Mouse (Mus musculus) bone marrow macrophage, adult 2 months (primary cell): Measurements from ENCODE around the gene Zfc3h1. TPM values are rescaled to one million over a fixed set of nuclear protein-coding genes. Genes with fewer than 3 reads are reported as not detected.
A peak's percentile ranks its signal among the peaks of the same experiment; 100 is the strongest.

Experiments used
- H3K27ac ChIP-seq: 2 replicates; pipeline ENCODE4 v1.5.1; 2012; ENCODE audit warnings: low read depth, low read length; ENCODE audit not compliant: insufficient read depth
- H3K4me1 ChIP-seq: 2 replicates; pipeline ENCODE4 v1.6.1; 2012; ENCODE audit warnings: low read length; ENCODE audit not compliant: control insufficient read depth, insufficient read depth
- H3K4me3 ChIP-seq: 2 replicates; pipeline ENCODE4 v1.5.1; 2012; ENCODE audit warnings: mild to moderate bottlenecking, low read length, moderate library complexity; ENCODE audit not compliant: insufficient read depth
- CTCF ChIP-seq: IDR thresholded peaks from 2 replicates; pipeline ENCODE4 v1.5.1; 2012; ENCODE audit warnings: low read depth, mild to moderate bottlenecking, low read length, moderate library complexity
- POLR2A ChIP-seq: IDR thresholded peaks from 2 replicates; pipeline ENCODE4 v1.6.1; 2012; ENCODE audit warnings: mild to moderate bottlenecking, low read depth, low read length, borderline replicate concordance
- polyA plus RNA-seq: library from polyadenylated mRNA; stranded (reverse); fragments of >200 nt; gene quantifications from 2 replicates; pipeline ENCODE4 v1.2.4, GENCODE M21; 2012; ENCODE audit not compliant: missing spikeins, insufficient read depth, insufficient read length

Gene Zfc3h1
- polyA plus RNA-seq, 1 experiment = 91.6 TPM

DNA sequence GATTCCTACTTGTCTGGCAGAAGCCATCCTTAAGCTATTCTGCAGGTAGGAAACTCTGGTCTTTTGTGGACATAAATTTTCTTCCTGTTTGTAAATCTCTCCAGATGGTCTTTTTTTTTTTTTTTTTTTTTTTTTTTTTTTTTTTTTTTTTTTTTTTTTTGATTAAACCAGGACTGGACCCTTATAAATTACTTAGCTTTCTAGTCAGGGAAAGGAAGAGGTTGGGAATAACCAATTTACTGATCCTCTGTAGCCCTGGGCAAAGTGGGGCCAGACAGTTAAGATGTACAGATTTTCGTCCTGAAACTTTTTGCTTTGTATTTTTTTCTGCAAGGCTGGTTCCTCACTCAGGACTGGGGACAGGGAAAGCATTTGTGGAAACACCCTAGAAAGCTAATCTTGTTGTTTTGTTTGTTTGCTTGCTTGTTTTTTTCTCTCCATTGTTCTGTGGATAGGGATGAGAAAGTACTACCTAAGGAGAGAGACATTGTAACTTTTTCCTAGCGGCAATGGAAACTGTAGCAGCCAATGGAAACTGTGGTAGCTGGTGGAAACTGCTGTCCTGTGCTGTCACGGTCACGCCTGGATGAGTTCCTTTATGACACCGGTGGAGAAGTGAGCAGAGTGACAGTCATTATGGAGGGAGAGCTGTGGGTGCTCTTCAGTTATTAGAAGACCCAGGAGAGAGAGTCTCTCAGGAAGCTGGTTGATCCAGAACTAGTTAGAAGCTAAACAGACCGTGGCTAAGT is 88.6 kb downstream of the Zfc3h1 start:
- TF ChIP-seq CTCF = no peak
- no peaks in the 10 kb centered on the region for H3K4me1 ChIP-seq

DNA sequence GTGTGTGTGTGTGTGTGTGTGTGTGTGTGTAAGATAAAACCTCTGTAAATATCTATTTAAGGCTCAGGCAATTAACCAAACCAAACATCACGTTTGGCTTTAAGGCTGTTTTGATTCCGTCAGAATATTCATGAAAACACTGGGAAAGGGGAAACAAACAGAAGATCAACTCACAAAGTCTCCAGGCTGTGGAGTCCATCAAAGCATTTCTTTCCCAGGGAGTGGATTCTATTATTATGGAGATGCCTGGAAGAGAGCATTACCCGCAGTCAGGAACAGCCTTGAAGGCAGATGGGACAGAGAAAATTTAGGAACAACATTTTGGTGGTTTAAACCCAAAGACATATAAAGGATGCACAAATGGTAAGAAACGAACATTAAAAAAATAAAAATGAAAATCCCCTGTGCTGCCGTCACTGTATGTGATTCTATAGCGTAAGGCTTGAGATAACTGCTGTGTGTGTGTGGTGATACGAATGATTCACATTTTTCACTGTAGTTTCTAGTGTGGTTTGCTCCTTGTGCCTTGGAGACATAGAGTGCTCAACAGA is 90.3 kb downstream of the Zfc3h1 start:
- no peak for TF ChIP-seq CTCF
- TF ChIP-seq POLR2A = no peak
- no peak overlapping the region for H3K4me3 ChIP-seq
- H3K27ac ChIP-seq = no peak overlapping the region
- H3K4me1 ChIP-seq = no peaks in the 10 kb centered on the region

More for the DNA sequence above, 88.6 kb downstream of the Zfc3h1 start:
- Histone ChIP-seq H3K4me3 (no peak overlapping the region), H3K27ac (no peak overlapping the region)

DNA sequence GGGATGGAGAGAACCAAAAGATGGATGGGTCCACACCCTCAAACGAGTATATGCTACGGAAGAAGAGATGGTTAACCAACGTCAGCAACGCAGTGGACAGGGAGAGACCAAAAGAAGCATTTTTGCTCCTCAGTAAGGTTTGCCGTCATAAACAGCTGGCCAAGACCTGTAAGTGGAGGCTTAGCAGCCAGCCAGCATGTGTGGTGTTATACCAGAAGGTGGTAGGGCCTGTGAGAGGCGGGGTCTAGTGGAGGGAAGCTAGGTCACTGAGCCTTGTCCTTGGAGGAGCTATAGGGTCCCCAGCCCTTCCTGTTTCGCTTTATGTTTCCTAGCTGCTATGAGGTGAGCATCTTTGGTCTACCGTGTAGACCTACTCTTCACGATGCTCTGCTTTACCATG is 91.7 kb downstream of the Zfc3h1 start:
- no peak overlapping the region for H3K27ac ChIP-seq
- no peak for TF ChIP-seq CTCF
- TF ChIP-seq POLR2A = no peak
- no peak overlapping the region for H3K4me3 ChIP-seq
- no peaks in the 10 kb centered on the region for H3K4me1 ChIP-seq

DNA sequence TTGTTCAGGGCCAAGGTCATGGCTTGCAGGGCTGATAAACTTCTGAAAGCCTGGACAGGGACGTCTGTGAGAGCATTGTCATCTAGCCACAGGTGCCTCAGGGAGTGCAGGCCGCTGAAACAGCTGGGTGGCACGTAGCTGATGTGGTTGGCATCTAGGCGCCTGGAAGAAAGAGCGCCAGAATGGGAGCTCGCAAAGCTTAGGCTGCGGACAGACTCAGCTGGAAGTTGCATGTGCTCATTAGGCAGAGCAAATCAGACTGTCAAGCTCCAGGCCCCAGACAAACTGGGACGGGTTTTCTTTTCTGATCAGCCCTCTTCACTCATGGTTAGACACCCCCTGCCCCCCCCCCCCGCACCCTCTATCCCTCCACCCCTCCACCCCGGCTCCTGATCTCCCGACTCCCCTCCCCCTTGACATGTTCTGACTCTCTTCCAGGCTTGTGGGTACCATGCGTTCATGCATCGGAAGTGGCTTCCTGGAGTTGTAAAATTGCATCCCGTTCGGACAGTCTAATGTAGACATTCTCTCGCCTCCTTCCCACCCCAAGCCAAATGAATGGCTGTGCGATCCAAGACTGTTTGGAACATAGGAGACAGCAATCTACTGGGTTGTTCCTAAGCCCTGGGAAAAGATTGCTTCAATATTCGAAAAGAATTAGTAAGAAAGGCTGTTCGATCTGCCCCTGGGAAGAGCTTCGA is 93.8 kb downstream of the Zfc3h1 start:
- Histone ChIP-seq H3K27ac (no peak overlapping the region), H3K4me3 (peak overlapping the region; percentile 33), H3K4me1 (no peaks in the 10 kb centered on the region)
- no peak for TF ChIP-seq CTCF
- no peak for TF ChIP-seq POLR2A

Other genes starting within 250 kb of the Zfc3h1 start
- gene Tph2, start 199.9 kb upstream of the Zfc3h1 start, polyA plus RNA-seq = not detected in 2 replicates
- gene Tbc1d15, start 133.5 kb upstream of the Zfc3h1 start, polyA plus RNA-seq = 72.1 and 78.1 TPM in 2 replicates
- gene Rab21, start 69.4 kb upstream of the Zfc3h1 start, polyA plus RNA-seq = 55.8 and 59.1 TPM in 2 replicates
- 35.2 and 41.0 TPM in 2 replicates for gene Tmem19, start 22.5 kb upstream of the Zfc3h1 start, polyA plus RNA-seq
- 7.8 and 8.3 TPM in 2 replicates for gene Thap2, start 516 bp upstream of the Zfc3h1 start, polyA plus RNA-seq
- not detected in 2 replicates for gene A930009A15Rik, start 185.0 kb downstream of the Zfc3h1 start, polyA plus RNA-seq
- gene Lgr5, start 202.8 kb downstream of the Zfc3h1 start, polyA plus RNA-seq = 0.47 TPM in 1 of 2 replicates, not detected in the other